Mouse (Mus musculus): ENCODE data around the gene Ctnnal1. TPM values are rescaled to one million over a fixed set of nuclear protein-coding genes. Genes with fewer than 3 reads are reported as not detected.

Gene Ctnnal1
- polyA plus RNA-seq, 1 experiment from 2014 or later = 16.5 TPM

- Histone ChIP-seq H3K9me3 (ENCODE audit: control insufficient read depth, low read length) (no peaks in the 10 kb centered on the region), H3K27ac (ENCODE audit: low read depth, low read length) (no peak overlapping the region), H3K4me1 (replicated peaks; ENCODE audit: control insufficient read depth, insufficient read depth, low read length) (no peaks in the 10 kb centered on the region), H3K27me3 (replicated peaks; ENCODE audit: control insufficient read depth, insufficient read depth, low read length) (no peaks in the 10 kb centered on the region), H3K4me2 (no peak overlapping the region), H3K4me3 (ENCODE audit: low read depth, low read length) (no peak overlapping the region), H3K9ac (ENCODE audit: low read depth, low read length) (no peak overlapping the region), H3K36me3 (ENCODE audit: control insufficient read depth, insufficient read depth, low read length) (peaks cover 35% of the 10 kb centered on the region)
- DNase-seq (ENCODE audit: low spot score) = no peak
- no peak for ATAC-seq (replicated peaks; ENCODE audit: low FRiP score)
- 91% methylated on average over 8 of the region's 8 CpGs for WGBS
Observed at GRCm38 (mm10) chr4:56899216-56899615, 34.2 kb upstream of the Ctnnal1 start.

- no peak for ATAC-seq (replicated peaks; ENCODE audit: low FRiP score)
- WGBS = 80% methylated on average over 3 of the region's 3 CpGs
- Histone ChIP-seq H3K4me1 (replicated peaks; ENCODE audit: control insufficient read depth, insufficient read depth, low read length) (0 out of 2 replicates have a peak, but pooled peaks cover 2% of the 10 kb centered on the region), H3K9me3 (ENCODE audit: control insufficient read depth, low read length) (no peaks in the 10 kb centered on the region), H3K36me3 (ENCODE audit: control insufficient read depth, insufficient read depth, low read length) (peaks cover 23% of the 10 kb centered on the region; the same call in 1 of the 2 replicates), H3K4me2 (no peak overlapping the region), H3K27me3 (replicated peaks; ENCODE audit: control insufficient read depth, insufficient read depth, low read length) (no peaks in the 10 kb centered on the region), H3K4me3 (ENCODE audit: low read depth, low read length) (no peak overlapping the region), H3K27ac (ENCODE audit: low read depth, low read length) (no peak overlapping the region), H3K9ac (ENCODE audit: low read depth, low read length) (no peak overlapping the region)
- DNase-seq (ENCODE audit: low spot score) = no peak
Observed at GRCm38 (mm10) chr4:56897511-56897910, 32.5 kb upstream of the Ctnnal1 start.

GRCm38 (mm10) chr4:56894196-56894595, 29.2 kb upstream of the Ctnnal1 start:
- no peak for ATAC-seq (replicated peaks; ENCODE audit: low FRiP score)
- Histone ChIP-seq H3K9me3 (ENCODE audit: control insufficient read depth, low read length) (no peaks in the 10 kb centered on the region), H3K4me2 (no peak overlapping the region), H3K27ac (ENCODE audit: low read depth, low read length) (no peak overlapping the region), H3K36me3 (ENCODE audit: control insufficient read depth, insufficient read depth, low read length) (peaks cover 15% of the 10 kb centered on the region; the same call in 1 of the 2 replicates), H3K9ac (ENCODE audit: low read depth, low read length) (no peak overlapping the region), H3K27me3 (replicated peaks; ENCODE audit: control insufficient read depth, insufficient read depth, low read length) (no peaks in the 10 kb centered on the region), H3K4me3 (ENCODE audit: low read depth, low read length) (no peak overlapping the region), H3K4me1 (replicated peaks; ENCODE audit: control insufficient read depth, insufficient read depth, low read length) (0 out of 2 replicates have a peak, but pooled peaks cover 2% of the 10 kb centered on the region)
- DNase-seq (ENCODE audit: low spot score) = no peak
- WGBS = 98% methylated on average over 3 of the region's 3 CpGs

GRCm38 (mm10) chr4:56892501-56893115, 27.6 kb upstream of the Ctnnal1 start:
- Histone ChIP-seq H3K27me3 (replicated peaks; ENCODE audit: control insufficient read depth, insufficient read depth, low read length) (no peaks in the 10 kb centered on the region), H3K4me2 (peak overlapping the region; percentile 6; the same call in 1 of the 2 replicates), H3K27ac (ENCODE audit: low read depth, low read length) (no peak overlapping the region), H3K4me3 (ENCODE audit: low read depth, low read length) (no peak overlapping the region), H3K9ac (ENCODE audit: low read depth, low read length) (no peak overlapping the region), H3K9me3 (ENCODE audit: control insufficient read depth, low read length) (no peaks in the 10 kb centered on the region), H3K4me1 (replicated peaks; ENCODE audit: control insufficient read depth, insufficient read depth, low read length) (0 out of 2 replicates have a peak, but pooled peaks cover 2% of the 10 kb centered on the region), H3K36me3 (ENCODE audit: control insufficient read depth, insufficient read depth, low read length) (peaks cover 15% of the 10 kb centered on the region; the same call in 1 of the 2 replicates)
- DNase-seq (ENCODE audit: low spot score) = no peak
- no peak; the same call in 1 of the 2 replicates for ATAC-seq (replicated peaks; ENCODE audit: low FRiP score)
- WGBS = 56% methylated on average over 6 of the region's 6 CpGs

GRCm38 (mm10) chr4:56888483-56888882, 23.5 kb upstream of the Ctnnal1 start:
- ATAC-seq (replicated peaks; ENCODE audit: low FRiP score) (no peak), DNase-seq (ENCODE audit: low spot score) (no peak)
- H3K27ac ChIP-seq (ENCODE audit: low read depth, low read length) = no peak overlapping the region
- 91% methylated on average over 5 of the region's 5 CpGs for WGBS
- no peak overlapping the region for H3K4me3 ChIP-seq (ENCODE audit: low read depth, low read length)
- no peaks in the 10 kb centered on the region for H3K9me3 ChIP-seq (ENCODE audit: control insufficient read depth, low read length)
- 0 out of 2 replicates have a peak, but pooled peaks cover 2% of the 10 kb centered on the region for H3K4me1 ChIP-seq (replicated peaks; ENCODE audit: control insufficient read depth, insufficient read depth, low read length)
- no peak overlapping the region for H3K4me2 ChIP-seq
- H3K9ac ChIP-seq (ENCODE audit: low read depth, low read length) = no peak overlapping the region
- peaks cover 6% of the 10 kb centered on the region for H3K36me3 ChIP-seq (ENCODE audit: control insufficient read depth, insufficient read depth, low read length)
- no peaks in the 10 kb centered on the region for H3K27me3 ChIP-seq (replicated peaks; ENCODE audit: control insufficient read depth, insufficient read depth, low read length)

- WGBS = 65% methylated on average over 6 of the region's 6 CpGs
- no peak overlapping the region for H3K27ac ChIP-seq (ENCODE audit: low read depth, low read length)
Observed at GRCm38 (mm10) chr4:56886286-56886979, 21.4 kb upstream of the Ctnnal1 start.

GRCm38 (mm10) chr4:56880036-56880703, 15.2 kb upstream of the Ctnnal1 start:
- H3K4me1 ChIP-seq (replicated peaks; ENCODE audit: control insufficient read depth, insufficient read depth, low read length) = no peaks in the 10 kb centered on the region
- no peak overlapping the region for H3K27ac ChIP-seq (ENCODE audit: low read depth, low read length)
- DNase-seq (ENCODE audit: low spot score) (no peak), ATAC-seq (replicated peaks; ENCODE audit: low FRiP score) (no peak)
- H3K27me3 ChIP-seq (replicated peaks; ENCODE audit: control insufficient read depth, insufficient read depth, low read length) = no peaks in the 10 kb centered on the region
- 75% methylated on average over 11 of the region's 11 CpGs for WGBS
- H3K4me3 ChIP-seq (ENCODE audit: low read depth, low read length) = no peak overlapping the region
- no peaks in the 10 kb centered on the region for H3K9me3 ChIP-seq (ENCODE audit: control insufficient read depth, low read length)
- H3K9ac ChIP-seq (ENCODE audit: low read depth, low read length) = no peak overlapping the region
- H3K36me3 ChIP-seq (ENCODE audit: control insufficient read depth, insufficient read depth, low read length) = peaks cover 11% of the 10 kb centered on the region
- H3K4me2 ChIP-seq = no peak overlapping the region

More at GRCm38 (mm10) chr4:56886286-56886979, 21.4 kb upstream of the Ctnnal1 start:
- Histone ChIP-seq H3K9me3 (ENCODE audit: control insufficient read depth, low read length) (no peaks in the 10 kb centered on the region), H3K4me1 (replicated peaks; ENCODE audit: control insufficient read depth, insufficient read depth, low read length) (no peaks in the 10 kb centered on the region), H3K4me3 (ENCODE audit: low read depth, low read length) (no peak overlapping the region), H3K36me3 (ENCODE audit: control insufficient read depth, insufficient read depth, low read length) (peaks cover 6% of the 10 kb centered on the region), H3K4me2 (no peak overlapping the region), H3K27me3 (replicated peaks; ENCODE audit: control insufficient read depth, insufficient read depth, low read length) (no peaks in the 10 kb centered on the region), H3K9ac (ENCODE audit: low read depth, low read length) (no peak overlapping the region)
- ATAC-seq (replicated peaks; ENCODE audit: low FRiP score) (no peak), DNase-seq (ENCODE audit: low spot score) (no peak)

- no peak overlapping the region for H3K27ac ChIP-seq (ENCODE audit: low read depth, low read length)
- ATAC-seq (replicated peaks; ENCODE audit: low FRiP score) (no peak), DNase-seq (ENCODE audit: low spot score) (no peak)
- H3K9me3 ChIP-seq (ENCODE audit: control insufficient read depth, low read length) = no peaks in the 10 kb centered on the region
- H3K36me3 ChIP-seq (ENCODE audit: control insufficient read depth, insufficient read depth, low read length) = peaks cover 15% of the 10 kb centered on the region
- no peak overlapping the region for H3K9ac ChIP-seq (ENCODE audit: low read depth, low read length)
- H3K4me2 ChIP-seq = no peak overlapping the region
- H3K4me3 ChIP-seq (ENCODE audit: low read depth, low read length) = no peak overlapping the region
- no peaks in the 10 kb centered on the region for H3K4me1 ChIP-seq (replicated peaks; ENCODE audit: control insufficient read depth, insufficient read depth, low read length)
- H3K27me3 ChIP-seq (replicated peaks; ENCODE audit: control insufficient read depth, insufficient read depth, low read length) = no peaks in the 10 kb centered on the region
- 92% methylated on average over 7 of the region's 7 CpGs for WGBS
Observed at GRCm38 (mm10) chr4:56878971-56879370, 14.0 kb upstream of the Ctnnal1 start.

All from liver, embryonic 11.5 days (tissue).